Mouse (Mus musculus): ENCODE results near the gene Zfp146. TPM values are rescaled to one million over a fixed set of nuclear protein-coding genes. Genes with fewer than 3 reads are reported as not detected.
"Not testable (repeated sequence)": the region's sequence is repeated elsewhere in the genome, so short reads cannot be mapped to it uniquely, and the experiment has no call there.

Zfp146 gene
- polyA plus RNA-seq, 1 experiment from 2014 or later = 3.1 TPM

DNA sequence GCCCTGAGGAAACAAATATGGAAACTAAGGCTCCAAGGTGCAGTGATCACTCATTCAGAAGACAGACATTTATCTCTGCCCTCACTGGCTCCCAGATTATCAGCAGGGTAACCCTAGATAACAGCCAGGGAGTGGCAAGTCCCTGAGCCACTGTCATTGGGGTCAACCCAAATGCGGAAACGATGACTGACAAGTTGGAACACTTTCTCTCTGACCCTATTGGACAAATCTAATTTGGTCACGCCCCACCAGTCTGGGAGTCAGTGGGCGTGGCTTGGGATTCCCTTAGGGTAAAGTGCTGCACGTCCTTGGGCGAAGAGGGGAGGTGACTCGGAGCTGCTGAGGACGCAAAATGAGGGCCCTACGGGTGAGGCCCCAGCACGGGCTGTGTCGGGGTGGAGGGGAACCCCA is 14.3 kb upstream of the Zfp146 start, which contains the start of gene Cox7a1:
Gene Cox7a1 (plus strand): TSS at position 266 of the 411 bp plus-strand sequence.
- H3K27ac ChIP-seq (ENCODE audit: low read depth, low read length) = peak within 1 kb of the TSS; percentile 46

DNA sequence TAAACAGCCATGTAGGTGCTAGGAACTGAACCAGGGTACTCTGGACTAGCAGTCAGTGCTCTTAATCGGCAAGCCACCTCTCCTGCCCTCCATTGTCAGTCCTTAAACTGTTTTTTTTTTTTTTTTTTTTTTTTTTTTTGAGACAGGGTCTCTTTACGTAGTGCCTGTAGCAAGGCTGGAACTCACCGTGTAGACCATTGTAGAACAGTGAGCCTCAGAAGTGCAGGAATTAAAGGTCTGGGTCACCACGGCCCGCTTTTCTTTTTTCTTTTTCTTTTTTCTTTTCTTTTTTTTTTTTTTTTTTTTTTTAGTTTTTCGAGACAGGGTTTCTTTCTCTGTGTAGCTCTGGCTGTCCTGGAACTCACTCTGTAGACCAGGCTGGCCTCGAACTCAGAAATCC is 13.6 kb upstream of the Zfp146 start:
- H3K9ac ChIP-seq (ENCODE audit: low read depth, low read length); H3K9me3 ChIP-seq (ENCODE audit: control insufficient read depth); H3K4me1 ChIP-seq (replicated peaks; ENCODE audit: control insufficient read depth, insufficient read depth, low read length); H3K4me2 ChIP-seq (replicated peaks; ENCODE audit: low read depth); H3K27ac ChIP-seq (ENCODE audit: low read depth, low read length); ATAC-seq; H3K27me3 ChIP-seq (replicated peaks; ENCODE audit: control insufficient read depth, insufficient read depth, low read length); H3K4me3 ChIP-seq (ENCODE audit: low read depth, low read length): not testable (repeated sequence)
- 68% methylated on average over 6 of the region's 7 CpGs for WGBS
- peaks cover 36% of the 10 kb centered on the region for H3K36me3 ChIP-seq (ENCODE audit: control insufficient read depth, insufficient read depth)

More for the DNA sequence above, 14.3 kb upstream of the Zfp146 start, which contains the start of gene Cox7a1:
- H3K9ac ChIP-seq (ENCODE audit: low read depth, low read length) = no peak within 1 kb of the TSS
- H3K4me3 ChIP-seq (ENCODE audit: low read depth, low read length) = peak within 1 kb of the TSS; percentile 13
- H3K9me3 ChIP-seq (ENCODE audit: control insufficient read depth) = no peaks in the 10 kb centered on the region
- WGBS = 1% methylated on average over 11 of the region's 11 CpGs
- no peaks in the 10 kb centered on the region for H3K27me3 ChIP-seq (replicated peaks; ENCODE audit: control insufficient read depth, insufficient read depth, low read length)
- H3K4me1 ChIP-seq (replicated peaks; ENCODE audit: control insufficient read depth, insufficient read depth, low read length) = no peaks in the 10 kb centered on the region
- no peak for TF ChIP-seq CTCF (IDR thresholded peaks at IDR 0.05; ENCODE audit: low read depth)
- ATAC-seq = peak; percentile 80
- peak within 1 kb of the TSS; percentile 66 for H3K4me2 ChIP-seq (replicated peaks; ENCODE audit: low read depth)
- H3K36me3 ChIP-seq (ENCODE audit: control insufficient read depth, insufficient read depth) = peaks cover 36% of the 10 kb centered on the region

DNA sequence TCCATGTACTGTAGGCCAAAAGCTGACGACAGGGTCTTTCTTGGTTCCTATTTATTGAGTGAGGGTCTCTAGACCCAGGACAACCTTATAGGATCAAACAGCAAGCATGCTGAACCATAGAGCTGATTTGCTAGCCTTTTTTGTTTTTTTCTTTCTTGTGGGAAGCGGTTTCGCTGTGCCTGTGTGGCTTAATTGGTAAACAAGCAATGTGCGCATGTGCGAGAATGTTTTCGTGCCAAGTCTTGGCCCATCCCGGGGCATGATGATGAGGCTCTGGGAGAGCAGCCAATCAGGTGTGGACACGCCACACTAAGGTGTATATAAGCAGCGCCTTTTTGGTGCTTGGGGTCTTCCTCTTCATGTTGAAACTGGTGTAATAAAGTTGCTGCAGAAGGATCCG is 12.4 kb upstream of the Zfp146 start:
- not testable (repeated sequence) for H3K9me3 ChIP-seq (ENCODE audit: control insufficient read depth); H3K27me3 ChIP-seq (replicated peaks; ENCODE audit: control insufficient read depth, insufficient read depth, low read length); H3K4me3 ChIP-seq (ENCODE audit: low read depth, low read length); H3K4me2 ChIP-seq (replicated peaks; ENCODE audit: low read depth); H3K27ac ChIP-seq (ENCODE audit: low read depth, low read length); H3K9ac ChIP-seq (ENCODE audit: low read depth, low read length); H3K4me1 ChIP-seq (replicated peaks; ENCODE audit: control insufficient read depth, insufficient read depth, low read length); ATAC-seq
- H3K36me3 ChIP-seq (ENCODE audit: control insufficient read depth, insufficient read depth) = peaks cover 30% of the 10 kb centered on the region
- 94% methylated on average over 10 of the region's 10 CpGs for WGBS

DNA sequence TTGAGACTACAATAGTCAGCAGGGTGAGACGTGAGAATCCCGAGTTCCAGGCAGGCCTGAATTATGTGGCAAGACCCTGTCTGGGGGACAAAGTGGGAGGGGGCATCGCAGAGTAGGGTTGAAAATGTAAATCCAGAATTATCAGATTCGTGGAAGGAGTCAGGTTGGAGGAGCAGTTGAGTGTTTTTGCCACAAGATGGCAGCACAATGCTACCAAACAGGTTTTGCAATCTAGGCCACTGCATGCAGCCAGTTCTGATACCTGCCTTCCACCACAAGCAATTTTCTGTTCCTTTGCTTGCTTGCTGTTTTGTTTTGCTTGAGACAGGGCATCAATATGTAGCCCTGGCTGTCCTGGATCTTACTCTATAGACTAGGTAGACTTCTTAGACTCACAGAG is 11.8 kb upstream of the Zfp146 start:
- WGBS = 4% methylated on average over 4 of the region's 4 CpGs
- peak; percentile 93 for TF ChIP-seq CTCF (IDR thresholded peaks at IDR 0.05; ENCODE audit: low read depth)
- Histone ChIP-seq H3K4me2 (replicated peaks; ENCODE audit: low read depth) (no peak overlapping the region), H3K27ac (ENCODE audit: low read depth, low read length) (no peak overlapping the region), H3K9ac (ENCODE audit: low read depth, low read length) (no peak overlapping the region), H3K4me3 (ENCODE audit: low read depth, low read length) (no peak overlapping the region), H3K4me1 (replicated peaks; ENCODE audit: control insufficient read depth, insufficient read depth, low read length) (no peaks in the 10 kb centered on the region), H3K36me3 (ENCODE audit: control insufficient read depth, insufficient read depth) (peaks cover 29% of the 10 kb centered on the region), H3K27me3 (replicated peaks; ENCODE audit: control insufficient read depth, insufficient read depth, low read length) (no peaks in the 10 kb centered on the region), H3K9me3 (ENCODE audit: control insufficient read depth) (no peaks in the 10 kb centered on the region)
- no peak for ATAC-seq

DNA sequence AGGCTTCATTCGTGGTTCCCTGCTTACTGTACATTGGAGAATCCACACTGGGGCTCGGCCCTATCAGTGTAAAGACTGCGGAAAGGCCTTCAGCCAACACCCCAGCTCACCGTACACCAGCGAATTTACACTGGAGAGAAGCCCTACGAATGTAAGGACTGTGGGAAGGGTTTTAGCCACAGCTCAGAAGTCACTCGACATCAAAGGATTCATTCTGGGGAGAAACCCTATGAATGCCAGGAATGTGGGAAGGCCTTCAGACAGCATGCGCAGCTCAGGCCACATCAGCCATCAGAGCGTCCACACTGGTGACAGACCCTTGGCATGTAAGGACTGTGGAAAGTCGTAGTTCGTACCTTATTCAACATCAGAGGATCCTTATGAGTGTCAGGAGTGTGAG is 8.7 kb upstream of the Zfp146 start:
- no peaks in the 10 kb centered on the region for H3K4me1 ChIP-seq (replicated peaks; ENCODE audit: control insufficient read depth, insufficient read depth, low read length)
- no peaks in the 10 kb centered on the region for H3K27me3 ChIP-seq (replicated peaks; ENCODE audit: control insufficient read depth, insufficient read depth, low read length)
- no peak for ATAC-seq
- no peaks in the 10 kb centered on the region for H3K9me3 ChIP-seq (ENCODE audit: control insufficient read depth)
- no peak for TF ChIP-seq CTCF (IDR thresholded peaks at IDR 0.05; ENCODE audit: low read depth)
- no peak overlapping the region for H3K9ac ChIP-seq (ENCODE audit: low read depth, low read length)
- H3K36me3 ChIP-seq (ENCODE audit: control insufficient read depth, insufficient read depth) = peaks cover 21% of the 10 kb centered on the region; the same call in 1 of the 2 replicates
- no peak overlapping the region for H3K27ac ChIP-seq (ENCODE audit: low read depth, low read length)
- WGBS = 80% methylated on average over 11 of the region's 11 CpGs
- no peak overlapping the region for H3K4me3 ChIP-seq (ENCODE audit: low read depth, low read length)
- H3K4me2 ChIP-seq (replicated peaks; ENCODE audit: low read depth) = no peak overlapping the region

DNA sequence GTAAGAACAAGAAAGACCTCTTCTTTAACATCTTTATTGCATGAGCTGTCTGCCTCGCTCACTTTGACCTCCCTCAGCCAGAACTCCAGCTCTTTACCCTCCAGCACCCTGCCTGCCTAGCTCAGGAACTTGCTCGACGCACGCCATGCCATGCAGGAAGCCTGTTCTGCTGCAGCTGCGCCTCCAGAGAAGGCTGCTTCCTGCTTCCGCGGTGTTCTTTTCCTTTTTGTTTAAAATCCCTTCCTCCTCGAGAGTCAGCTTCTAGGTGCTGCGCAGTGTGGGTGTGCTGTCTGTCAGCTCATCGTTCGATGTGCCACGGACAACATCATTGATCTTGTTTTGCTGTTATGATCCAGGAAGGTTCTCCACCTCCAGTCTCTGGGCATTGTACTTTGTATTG is 6.9 kb upstream of the Zfp146 start:
- Histone ChIP-seq H3K4me2 (replicated peaks; ENCODE audit: low read depth) (no peak overlapping the region), H3K4me3 (ENCODE audit: low read depth, low read length) (no peak overlapping the region), H3K27me3 (replicated peaks; ENCODE audit: control insufficient read depth, insufficient read depth, low read length) (no peaks in the 10 kb centered on the region), H3K9ac (ENCODE audit: low read depth, low read length) (no peak overlapping the region), H3K9me3 (ENCODE audit: control insufficient read depth) (no peaks in the 10 kb centered on the region), H3K4me1 (replicated peaks; ENCODE audit: control insufficient read depth, insufficient read depth, low read length) (no peaks in the 10 kb centered on the region), H3K27ac (ENCODE audit: low read depth, low read length) (no peak overlapping the region), H3K36me3 (ENCODE audit: control insufficient read depth, insufficient read depth) (peaks cover 21% of the 10 kb centered on the region; the same call in 1 of the 2 replicates)
- no peak for TF ChIP-seq CTCF (IDR thresholded peaks at IDR 0.05; ENCODE audit: low read depth)
- no peak for ATAC-seq
- WGBS = 84% methylated on average over 12 of the region's 12 CpGs
